Mouse (Mus musculus) frontal cortex, postnatal 36 days (tissue): Measurements from ENCODE around the gene Glis1.

ENCODE experiments used
- DNase-seq, 2 experiments: peaks; one replicate each; pipeline ENCODE4 v3.0.0; 2022; ENCODE audit warnings: low spot score in 2 of 2

Gene Glis1

GRCm38 (mm10) chr4:107684130-107684529, 249.7 kb downstream of the Glis1 start, which contains the start of gene Dmrtb1:
Gene Dmrtb1, minus strand, starts transcription at chr4:107684230.
- no peak for DNase-seq
